Mouse (Mus musculus): ENCODE measurements around the gene Lnx2. TPM values are rescaled to one million over a fixed set of nuclear protein-coding genes. Genes with fewer than 3 reads are reported as not detected.

Lnx2 gene
- 8.5 TPM for polyA plus RNA-seq (2014; fragmentation: Illumina TruSeq; extraction: RNeasy Lipid Tissue Mini Kit (QIAGEN cat#74804); ENCODE audit: insufficient read depth, low read depth, low replicate concordance)

DNA sequence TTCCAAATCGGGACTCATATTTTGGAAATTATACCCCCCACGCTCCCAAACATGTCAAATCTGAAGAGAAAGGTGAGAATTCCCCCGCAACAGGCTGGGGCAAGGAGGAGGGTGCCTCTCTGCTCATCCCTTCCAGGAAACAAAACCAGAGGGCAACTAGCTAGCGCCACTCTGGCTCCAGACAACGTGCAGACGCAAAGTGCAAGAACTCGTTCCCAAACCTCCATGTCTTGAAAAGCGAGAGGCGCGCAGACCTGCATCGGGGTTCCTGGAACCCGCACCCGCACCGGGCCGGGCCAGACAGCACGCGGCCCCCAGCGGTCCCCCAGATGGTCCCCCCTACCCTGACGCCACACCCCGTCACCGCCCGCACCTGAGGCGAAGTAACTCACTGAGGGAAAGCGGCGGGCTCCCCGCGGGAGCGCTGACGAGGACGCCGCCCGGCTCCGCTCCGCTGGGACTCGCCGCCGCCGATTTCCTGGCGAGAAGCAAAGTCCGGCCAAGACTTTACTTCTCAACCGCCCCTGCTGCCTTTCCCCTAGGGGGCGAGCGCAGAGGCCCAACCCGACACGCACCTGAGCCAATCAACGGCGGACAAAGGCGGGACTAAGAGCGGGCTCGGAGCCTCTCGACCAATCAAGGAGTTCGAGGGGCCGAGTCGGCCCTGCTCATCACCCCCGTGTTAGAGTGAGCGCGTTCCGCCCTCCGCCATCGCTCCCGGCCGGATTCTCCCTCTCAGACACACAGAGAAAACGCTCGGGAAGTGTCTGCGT, at the start of gene Lnx2:
TSS of gene Lnx2 (minus strand) at position 561 of the 773 bp plus-strand sequence.

DNA sequence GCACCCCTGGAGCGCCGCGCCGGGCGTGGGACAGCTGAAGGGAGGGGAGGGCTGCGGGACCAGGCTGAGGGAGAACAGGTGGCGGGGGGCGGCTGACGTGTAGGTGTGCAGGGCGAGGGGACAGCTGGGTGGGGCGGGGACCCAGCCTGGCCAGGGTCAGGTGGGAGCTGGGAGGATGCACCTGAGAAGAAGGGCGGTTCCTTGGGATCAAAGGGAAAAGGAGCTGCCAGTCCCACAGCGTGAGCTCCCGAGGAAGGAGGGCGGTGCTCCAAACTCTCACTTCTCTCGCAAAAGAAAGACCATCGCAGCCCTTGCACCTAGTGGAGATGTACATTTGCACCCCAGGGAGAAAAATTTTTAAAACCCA, 396 bp upstream of the Lnx2 start, which contains the start of gene Polr1d:
TSS of gene Polr1d (plus strand) at position 252 of the 367 bp plus-strand sequence.

Other genes with a start within 250 kb of the Lnx2 start
- 1,192 TPM for gene Rpl21, start 243.7 kb downstream of the Lnx2 start, polyA plus RNA-seq (2014; fragmentation: Illumina TruSeq; extraction: RNeasy Lipid Tissue Mini Kit (QIAGEN cat#74804); ENCODE audit: insufficient read depth, low read depth, low replicate concordance)
- gene Rasl11a, start 231.5 kb downstream of the Lnx2 start, polyA plus RNA-seq (2014; fragmentation: Illumina TruSeq; extraction: RNeasy Lipid Tissue Mini Kit (QIAGEN cat#74804); ENCODE audit: insufficient read depth, low read depth, low replicate concordance): 48.9 TPM
- 41.1 TPM for gene Gtf3a, start 127.9 kb downstream of the Lnx2 start, polyA plus RNA-seq (2014; fragmentation: Illumina TruSeq; extraction: RNeasy Lipid Tissue Mini Kit (QIAGEN cat#74804); ENCODE audit: insufficient read depth, low read depth, low replicate concordance)
- gene Mtif3, start 112.8 kb downstream of the Lnx2 start, polyA plus RNA-seq (2014; fragmentation: Illumina TruSeq; extraction: RNeasy Lipid Tissue Mini Kit (QIAGEN cat#74804); ENCODE audit: insufficient read depth, low read depth, low replicate concordance): 20.7 TPM
- 111 TPM for gene Polr1d, start 464 bp upstream of the Lnx2 start, polyA plus RNA-seq (2014; fragmentation: Illumina TruSeq; extraction: RNeasy Lipid Tissue Mini Kit (QIAGEN cat#74804); ENCODE audit: insufficient read depth, low read depth, low replicate concordance)
- not detected for gene Gsx1, start 112.1 kb upstream of the Lnx2 start, polyA plus RNA-seq (2014; fragmentation: Illumina TruSeq; extraction: RNeasy Lipid Tissue Mini Kit (QIAGEN cat#74804); ENCODE audit: insufficient read depth, low read depth, low replicate concordance)
- not detected for gene Pdx1, start 193.4 kb upstream of the Lnx2 start, polyA plus RNA-seq (2014; fragmentation: Illumina TruSeq; extraction: RNeasy Lipid Tissue Mini Kit (QIAGEN cat#74804); ENCODE audit: insufficient read depth, low read depth, low replicate concordance)
- not detected for gene Cdx2, start 230.7 kb upstream of the Lnx2 start, polyA plus RNA-seq (2014; fragmentation: Illumina TruSeq; extraction: RNeasy Lipid Tissue Mini Kit (QIAGEN cat#74804); ENCODE audit: insufficient read depth, low read depth, low replicate concordance)
- not detected for gene Urad, start 245.9 kb upstream of the Lnx2 start, polyA plus RNA-seq (2014; fragmentation: Illumina TruSeq; extraction: RNeasy Lipid Tissue Mini Kit (QIAGEN cat#74804); ENCODE audit: insufficient read depth, low read depth, low replicate concordance)